Mouse (Mus musculus): Measurements from ENCODE around the gene Prss35. TPM values are rescaled to one million over a fixed set of nuclear protein-coding genes. Genes with fewer than 3 reads are reported as not detected.

The Prss35 gene
- polyA plus RNA-seq, 1 experiment from 2014 or later = 46.1 TPM

DNA sequence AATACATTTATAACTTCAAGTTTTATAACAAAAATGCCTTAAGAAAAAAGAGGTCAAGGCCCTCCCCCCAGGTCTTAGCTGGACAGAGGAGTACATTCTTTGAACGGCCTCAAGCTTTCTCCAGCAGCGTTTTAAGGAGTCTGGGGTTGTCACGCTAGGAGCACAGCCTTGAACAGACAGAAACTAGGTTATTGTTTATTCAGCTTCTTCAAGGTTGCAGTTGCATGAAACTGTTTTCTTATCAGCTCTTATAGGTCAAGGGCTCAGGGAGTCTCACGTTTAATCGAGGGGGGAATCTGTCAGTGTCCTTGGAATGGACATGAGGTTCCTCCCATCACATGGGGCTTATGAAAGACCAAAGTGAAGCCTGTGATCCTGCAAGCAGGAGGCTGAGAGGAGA, 26.3 kb upstream of the Prss35 start:
- Histone ChIP-seq H3K9me3 (ENCODE audit: low read depth, low read length) (no peaks in the 10 kb centered on the region), H3K9ac (no peak overlapping the region), H3K27me3 (ENCODE audit: insufficient read depth, low read length) (no peaks in the 10 kb centered on the region), H3K4me3 (ENCODE audit: low read depth, low read length) (no peak overlapping the region), H3K27ac (ENCODE audit: low read depth) (no peak overlapping the region), H3K36me3 (ENCODE audit: insufficient read depth) (no peaks in the 10 kb centered on the region), H3K4me1 (ENCODE audit: insufficient read depth) (0 out of 2 replicates have a peak, but pooled peaks cover 4% of the 10 kb centered on the region), H3K4me2 (no peak overlapping the region)
- WGBS = 38% methylated on average over 5 of the region's 5 CpGs
- TF ChIP-seq CTCF (IDR thresholded peaks at IDR 0.05; ENCODE audit: low read depth) = no peak
- DNase-seq (no peak), ATAC-seq (ENCODE audit: insufficient read depth) (no peak)

DNA sequence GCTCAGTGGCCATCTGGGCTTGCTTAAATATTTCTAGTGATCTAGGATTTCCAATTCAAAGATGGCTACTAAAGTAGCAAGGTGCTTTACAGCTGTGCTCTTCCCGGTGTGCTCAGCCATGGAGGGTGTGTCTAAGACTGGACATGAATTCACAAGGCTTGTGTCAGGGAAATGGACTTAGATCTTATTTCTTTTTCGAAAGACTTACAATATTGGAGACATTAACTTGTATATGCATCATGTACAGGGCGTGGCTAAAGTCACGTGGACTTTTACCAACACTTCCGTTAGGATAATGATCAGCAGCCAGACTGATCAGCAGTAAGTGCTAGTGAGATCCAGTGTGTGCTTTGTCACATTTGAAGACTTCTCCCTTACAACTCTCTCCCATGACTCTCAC, 23.2 kb upstream of the Prss35 start:
- no peak for TF ChIP-seq CTCF (IDR thresholded peaks at IDR 0.05; ENCODE audit: low read depth)
- Histone ChIP-seq H3K27ac (ENCODE audit: low read depth) (no peak overlapping the region), H3K9ac (no peak overlapping the region), H3K9me3 (ENCODE audit: low read depth, low read length) (no peaks in the 10 kb centered on the region), H3K4me3 (ENCODE audit: low read depth, low read length) (no peak overlapping the region), H3K4me1 (ENCODE audit: insufficient read depth) (0 out of 2 replicates have a peak, but pooled peaks cover 4% of the 10 kb centered on the region), H3K36me3 (ENCODE audit: insufficient read depth) (no peaks in the 10 kb centered on the region), H3K4me2 (no peak overlapping the region), H3K27me3 (ENCODE audit: insufficient read depth, low read length) (no peaks in the 10 kb centered on the region)
- 79% methylated on average over 5 of the region's 5 CpGs for WGBS
- DNase-seq (no peak), ATAC-seq (ENCODE audit: insufficient read depth) (no peak)

DNA sequence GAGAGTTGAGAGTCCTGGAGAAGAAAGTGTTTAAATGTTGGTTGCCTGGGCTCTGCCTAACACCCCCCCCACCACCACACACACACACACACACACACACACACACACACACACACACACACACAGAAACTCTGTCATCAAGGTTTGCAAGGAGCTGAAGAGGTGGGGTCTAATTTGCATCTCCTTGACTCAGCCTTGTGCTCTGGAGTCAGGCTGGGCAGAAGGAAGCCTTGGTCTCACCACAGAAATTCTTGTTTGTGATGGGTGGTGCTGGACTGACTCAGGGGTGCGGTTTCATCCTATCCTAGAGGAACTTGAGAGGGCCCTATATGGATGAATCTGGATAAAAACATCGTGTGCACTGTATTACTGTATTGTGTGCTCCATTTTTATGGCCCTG, 22.7 kb upstream of the Prss35 start:
- no peak overlapping the region for H3K4me2 ChIP-seq
- DNase-seq (no peak), ATAC-seq (ENCODE audit: insufficient read depth) (no peak)
- H3K4me1 ChIP-seq (ENCODE audit: insufficient read depth) = 0 out of 2 replicates have a peak, but pooled peaks cover 4% of the 10 kb centered on the region
- no peaks in the 10 kb centered on the region for H3K36me3 ChIP-seq (ENCODE audit: insufficient read depth)
- H3K27ac ChIP-seq (ENCODE audit: low read depth) = no peak overlapping the region
- no peak overlapping the region for H3K4me3 ChIP-seq (ENCODE audit: low read depth, low read length)
- TF ChIP-seq CTCF (IDR thresholded peaks at IDR 0.05; ENCODE audit: low read depth) = no peak
- no peaks in the 10 kb centered on the region for H3K27me3 ChIP-seq (ENCODE audit: insufficient read depth, low read length)
- 83% methylated on average over 2 of the region's 2 CpGs for WGBS
- H3K9me3 ChIP-seq (ENCODE audit: low read depth, low read length) = no peaks in the 10 kb centered on the region
- H3K9ac ChIP-seq = no peak overlapping the region

DNA sequence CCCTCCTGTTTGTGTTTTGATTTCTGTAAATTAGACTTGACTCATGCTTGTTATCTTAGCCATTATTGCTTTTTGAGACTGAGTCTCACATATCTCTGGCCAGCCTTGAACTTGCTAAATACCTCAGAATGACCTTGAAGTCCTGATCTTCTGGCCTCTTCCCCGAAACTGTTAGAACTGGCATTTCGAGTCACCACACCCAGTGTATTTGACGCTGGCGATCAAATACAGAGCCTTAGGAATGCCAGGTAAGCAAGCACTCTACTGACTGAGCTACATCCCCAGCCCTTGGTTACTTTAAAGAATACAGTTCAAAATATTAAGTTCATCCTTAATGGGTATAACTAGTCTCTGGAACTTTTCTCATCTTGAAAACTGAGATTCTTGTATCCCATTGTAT, 18.4 kb upstream of the Prss35 start:
- Histone ChIP-seq H3K4me2 (no peak overlapping the region), H3K4me3 (ENCODE audit: low read depth, low read length) (no peak overlapping the region), H3K27me3 (ENCODE audit: insufficient read depth, low read length) (no peaks in the 10 kb centered on the region), H3K9me3 (ENCODE audit: low read depth, low read length) (no peaks in the 10 kb centered on the region), H3K36me3 (ENCODE audit: insufficient read depth) (no peaks in the 10 kb centered on the region), H3K9ac (no peak overlapping the region), H3K4me1 (ENCODE audit: insufficient read depth) (no peaks in the 10 kb centered on the region), H3K27ac (ENCODE audit: low read depth) (no peak overlapping the region)
- ATAC-seq (ENCODE audit: insufficient read depth) (no peak), DNase-seq (no peak)
- no peak for TF ChIP-seq CTCF (IDR thresholded peaks at IDR 0.05; ENCODE audit: low read depth)
- 71% methylated on average over 4 of the region's 4 CpGs for WGBS

DNA sequence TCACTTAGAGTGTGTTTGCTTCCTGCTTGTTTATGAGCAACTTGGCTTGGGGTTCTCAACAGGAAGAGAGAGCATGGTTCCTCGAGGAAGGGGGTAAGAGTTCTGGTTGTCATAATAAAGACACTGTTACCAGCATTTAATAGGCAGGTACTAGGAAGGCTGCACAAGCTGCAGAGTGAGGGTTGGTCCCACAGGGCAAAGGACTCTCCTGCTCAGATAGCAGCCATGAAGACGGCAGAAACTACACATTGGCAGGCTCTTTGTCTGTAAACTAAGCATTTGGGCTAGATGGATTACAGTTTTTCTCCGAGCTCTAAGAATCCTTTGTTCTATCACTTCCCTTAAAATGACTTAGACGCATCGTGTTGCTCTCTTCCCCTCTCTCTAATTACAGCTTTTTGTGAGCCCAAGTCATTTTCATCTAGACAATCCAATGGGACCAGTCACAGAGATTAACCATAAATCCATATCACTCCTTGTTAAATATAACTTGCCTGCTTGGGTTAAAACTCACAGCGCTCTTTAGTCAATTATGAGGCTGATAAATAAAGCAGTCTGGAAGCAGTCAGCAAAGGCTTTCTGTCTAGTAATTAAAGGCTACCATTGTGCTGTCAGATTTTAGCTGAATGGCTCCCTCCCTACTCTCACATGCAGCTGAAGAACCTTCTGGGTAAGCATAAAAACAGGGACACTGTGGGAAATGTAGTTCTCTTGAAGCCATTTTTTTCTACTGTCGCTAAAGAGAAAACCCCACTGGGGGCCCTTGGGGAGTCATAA, 17.7 kb upstream of the Prss35 start:
- no peak for ATAC-seq (ENCODE audit: insufficient read depth)
- no peak for DNase-seq
- H3K4me2 ChIP-seq = no peak overlapping the region
- no peak for TF ChIP-seq CTCF (IDR thresholded peaks at IDR 0.05; ENCODE audit: low read depth)
- H3K9ac ChIP-seq = no peak overlapping the region
- H3K27me3 ChIP-seq (ENCODE audit: insufficient read depth, low read length) = no peaks in the 10 kb centered on the region
- H3K4me1 ChIP-seq (ENCODE audit: insufficient read depth) = no peaks in the 10 kb centered on the region
- H3K4me3 ChIP-seq (ENCODE audit: low read depth, low read length) = no peak overlapping the region
- no peak overlapping the region for H3K27ac ChIP-seq (ENCODE audit: low read depth)
- H3K36me3 ChIP-seq (ENCODE audit: insufficient read depth) = no peaks in the 10 kb centered on the region
- no peaks in the 10 kb centered on the region for H3K9me3 ChIP-seq (ENCODE audit: low read depth, low read length)
- WGBS = 61% methylated on average over 7 of the region's 7 CpGs

DNA sequence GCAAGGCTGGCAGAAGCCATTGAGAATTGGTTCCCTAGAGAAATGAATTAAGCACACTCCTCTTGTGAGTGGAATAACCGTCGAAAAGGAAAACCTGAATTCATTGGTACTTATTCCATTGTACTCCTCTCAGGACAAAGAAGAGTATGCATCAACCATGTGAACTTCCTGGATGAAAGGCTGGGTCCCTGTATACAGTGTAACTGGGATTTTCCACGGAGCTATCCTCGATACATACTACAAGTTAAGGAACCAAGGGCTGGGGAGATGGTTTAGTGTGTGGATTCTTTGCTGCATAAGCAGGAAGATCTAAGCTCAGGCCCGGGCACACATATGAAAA, 17.1 kb upstream of the Prss35 start:
- H3K36me3 ChIP-seq (ENCODE audit: insufficient read depth) = no peaks in the 10 kb centered on the region
- no peaks in the 10 kb centered on the region for H3K27me3 ChIP-seq (ENCODE audit: insufficient read depth, low read length)
- no peaks in the 10 kb centered on the region for H3K4me1 ChIP-seq (ENCODE audit: insufficient read depth)
- 90% methylated on average over 5 of the region's 5 CpGs for WGBS
- no peak overlapping the region for H3K4me2 ChIP-seq
- TF ChIP-seq CTCF (IDR thresholded peaks at IDR 0.05; ENCODE audit: low read depth) = no peak
- no peak for DNase-seq
- H3K4me3 ChIP-seq (ENCODE audit: low read depth, low read length) = no peak overlapping the region
- H3K9ac ChIP-seq = no peak overlapping the region
- H3K27ac ChIP-seq (ENCODE audit: low read depth) = no peak overlapping the region
- ATAC-seq (ENCODE audit: insufficient read depth) = no peak
- no peaks in the 10 kb centered on the region for H3K9me3 ChIP-seq (ENCODE audit: low read depth, low read length)

DNA sequence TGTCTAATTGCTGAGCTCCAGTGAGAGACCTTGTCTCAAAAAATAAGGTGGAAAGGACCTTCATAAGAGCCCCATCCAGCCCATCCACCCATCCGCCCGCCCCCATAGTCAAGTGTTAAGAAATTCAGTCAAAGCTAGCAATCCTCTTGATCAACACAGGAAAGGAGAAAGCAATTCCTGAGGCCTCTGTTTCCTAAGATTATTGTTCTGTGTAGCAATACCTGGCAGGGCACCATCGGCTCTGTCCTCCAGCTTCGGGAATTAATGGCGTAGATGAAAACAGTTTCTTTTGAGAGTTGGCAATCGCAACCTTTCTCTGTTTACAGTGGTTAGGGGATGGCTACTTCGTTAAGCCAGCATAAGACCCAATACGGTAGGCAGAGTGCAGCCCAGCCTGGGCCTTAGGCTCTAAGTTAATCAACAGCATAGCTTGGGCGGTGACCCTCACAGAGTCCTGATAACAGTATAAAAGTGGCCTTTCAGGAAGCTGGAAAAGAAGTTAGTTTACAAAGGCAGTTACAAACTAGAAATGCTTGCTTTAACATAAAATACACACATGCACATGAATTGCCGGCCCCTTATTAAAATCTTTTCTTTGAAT, 15.1 kb upstream of the Prss35 start:
- H3K36me3 ChIP-seq (ENCODE audit: insufficient read depth) = no peaks in the 10 kb centered on the region
- no peaks in the 10 kb centered on the region for H3K27me3 ChIP-seq (ENCODE audit: insufficient read depth, low read length)
- no peaks in the 10 kb centered on the region for H3K4me1 ChIP-seq (ENCODE audit: insufficient read depth)
- H3K4me3 ChIP-seq (ENCODE audit: low read depth, low read length) = no peak overlapping the region
- ATAC-seq (ENCODE audit: insufficient read depth) (no peak), DNase-seq (no peak)
- no peaks in the 10 kb centered on the region for H3K9me3 ChIP-seq (ENCODE audit: low read depth, low read length)
- TF ChIP-seq CTCF (IDR thresholded peaks at IDR 0.05; ENCODE audit: low read depth) = no peak
- H3K27ac ChIP-seq (ENCODE audit: low read depth) = no peak overlapping the region
- H3K4me2 ChIP-seq = no peak overlapping the region
- no peak overlapping the region for H3K9ac ChIP-seq
- WGBS = 77% methylated on average over 10 of the region's 10 CpGs

Data from lung, embryonic 14.5 days (tissue).